Mouse (Mus musculus): Measurements from ENCODE around the gene Pan3.
"Not testable (repeated sequence)": the region's sequence is repeated elsewhere in the genome, so short reads cannot be mapped to it uniquely, and the experiment has no call there.

Gene Pan3

GRCm38 (mm10) chr5:147489226-147489625 lies 59.3 kb downstream of the Pan3 start:
- no peak for DNase-seq

- DNase-seq, result no peak
These were observed 60.9 kb downstream of the Pan3 start for GRCm38 (mm10) chr5:147490907-147491306.

- no peak for DNase-seq
These were observed 62.5 kb downstream of the Pan3 start for GRCm38 (mm10) chr5:147492511-147492910.

GRCm38 (mm10) chr5:147493205-147493604 lies 63.2 kb downstream of the Pan3 start:
- no peak for DNase-seq

GRCm38 (mm10) chr5:147493685-147494084 lies 63.7 kb downstream of the Pan3 start:
- no peak for DNase-seq

- no peak for DNase-seq
These were observed 64.4 kb downstream of the Pan3 start for GRCm38 (mm10) chr5:147494388-147494787.

GRCm38 (mm10) chr5:147494791-147495376 lies 64.9 kb downstream of the Pan3 start:
- no peak for DNase-seq

GRCm38 (mm10) chr5:147495961-147496360 lies 66.0 kb downstream of the Pan3 start:
- DNase-seq, result peak; percentile 37 to 72

GRCm38 (mm10) chr5:147496921-147497320 lies 67.0 kb downstream of the Pan3 start:
- DNase-seq, result peak in 1 of 2 experiments; percentile 35

- no peak for DNase-seq
These were observed 67.8 kb downstream of the Pan3 start for GRCm38 (mm10) chr5:147497714-147498113.

- no peak for DNase-seq
These were observed 71.6 kb downstream of the Pan3 start for GRCm38 (mm10) chr5:147501456-147501998.

- DNase-seq, result no peak
These were observed 73.0 kb downstream of the Pan3 start for GRCm38 (mm10) chr5:147502921-147503320.

- no peak for DNase-seq
These were observed 81.4 kb downstream of the Pan3 start for GRCm38 (mm10) chr5:147511350-147511749.

GRCm38 (mm10) chr5:147527006-147527405 lies 97.0 kb downstream of the Pan3 start:
- DNase-seq, result no peak

GRCm38 (mm10) chr5:147527788-147528187 lies 97.8 kb downstream of the Pan3 start:
- DNase-seq, result no peak

- no peak for DNase-seq
These were observed 102.1 kb downstream of the Pan3 start for GRCm38 (mm10) chr5:147532031-147532430.

GRCm38 (mm10) chr5:147539409-147539808 lies 109.4 kb downstream of the Pan3 start:
- no peak for DNase-seq

GRCm38 (mm10) chr5:147539815-147540214 lies 109.9 kb downstream of the Pan3 start:
- DNase-seq, result no peak

- no peak for DNase-seq
These were observed 112.3 kb downstream of the Pan3 start for GRCm38 (mm10) chr5:147542291-147542690.

GRCm38 (mm10) chr5:147545731-147546241 lies 115.8 kb downstream of the Pan3 start:
- peak; percentile 29 to 54 for DNase-seq

GRCm38 (mm10) chr5:147549016-147549755 lies 119.2 kb downstream of the Pan3 start:
- DNase-seq, result no peak

GRCm38 (mm10) chr5:147551879-147552627 lies 122.1 kb downstream of the Pan3 start:
- DNase-seq, result no peak

GRCm38 (mm10) chr5:147557641-147558040 lies 127.7 kb downstream of the Pan3 start:
- not testable (repeated sequence) for DNase-seq
